Comparison of ENCODE assay signal across 21 mouse cellular contexts in the genomic region with DNA sequence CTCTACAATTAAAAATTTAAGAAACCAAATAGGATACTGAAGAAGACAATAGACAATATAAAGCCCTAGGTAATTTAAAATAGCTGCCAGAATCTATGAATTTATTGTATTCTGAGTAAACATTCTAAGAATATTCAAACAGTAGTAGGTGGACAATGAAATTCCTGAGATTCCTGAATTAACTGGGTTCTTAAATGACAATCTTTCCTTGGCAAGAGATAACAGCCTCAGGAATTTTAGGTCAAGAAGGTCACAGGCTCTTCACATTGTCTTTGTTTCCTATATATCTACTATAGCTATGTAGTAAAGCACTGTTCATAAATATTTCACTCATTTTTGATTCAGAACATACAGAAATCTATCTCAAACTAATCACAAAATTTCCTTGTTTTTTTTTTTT.
A peak's percentile ranks its signal among the peaks of the same experiment; 100 is the strongest.
DNase-seq lines count a peak whose midpoint lies in the region; ATAC-seq and TF ChIP-seq lines count a peak whose summit lies in the region.
"Had no signal": no experiment of that assay in that cellular context is flagged by ENCODE, and none has a peak within 500 bp of the region (broad histone marks: within the 10 kb centered on the region; RNA-seq: fewer than 3 reads in every experiment).

No protein-coding gene starts in this region.

- H3K27ac ChIP-seq in ES-E14 (ENCODE audit: insufficient read depth, low read depth, low read length, poor library complexity, severe bottlenecking): no peak overlapping the region
- no peak overlapping the region for H3K27ac ChIP-seq in lung, postnatal 0 days (ENCODE audit: low read length)
- H3K27ac ChIP-seq: gastrocnemius, adult 2 months; hindbrain, embryonic 12.5 days; hindbrain, embryonic 15.5 days had no signal

- H3K4me2 ChIP-seq in lung, postnatal 0 days (replicated peaks; ENCODE audit: low read depth, low read length): no peak overlapping the region
- H3K4me2 ChIP-seq: heart, embryonic 11.5 days; hindbrain, embryonic 12.5 days; hindbrain, embryonic 15.5 days had no signal

- no peaks in the 10 kb centered on the region for H3K27me3 ChIP-seq in lung, postnatal 0 days (replicated peaks; ENCODE audit: insufficient read depth, low read length)
- H3K27me3 ChIP-seq: hindbrain, embryonic 12.5 days; hindbrain, embryonic 15.5 days had no signal

- ATAC-seq in lung, postnatal 0 days: no peak
- ATAC-seq: forebrain, embryonic 14.5 days; forebrain, postnatal 0 days had no signal

- no peak overlapping the region for H3K4me3 ChIP-seq in ES-E14 (ENCODE audit: insufficient read depth in 1 of 2, low read depth in 1 of 2, low read length in 2 of 2, poor library complexity in 1 of 2, severe bottlenecking in 1 of 2)
- no peak overlapping the region for H3K4me3 ChIP-seq in lung, postnatal 0 days (ENCODE audit: low read depth, low read length)
- H3K4me3 ChIP-seq: gastrocnemius, adult 2 months; hindbrain, embryonic 12.5 days; hindbrain, embryonic 15.5 days had no signal

- DNase-seq in embryo, embryonic 10 days (ENCODE audit: low spot score): peak; percentile 8
- DNase-seq in embryo, embryonic 11 days: no peak
- no peak for DNase-seq in ES-E14 (ENCODE audit: low read depth, low spot score)
- DNase-seq in ZHBTc4 (ENCODE audit: low read depth, low spot score): peak; percentile 2
- DNase-seq in retina, postnatal 1 day: peak; percentile 1
- no peak for DNase-seq in lung, postnatal 0 days (ENCODE audit: low spot score)
- no peak for DNase-seq in ovary, postnatal 14 days (ENCODE audit: low spot score)
- DNase-seq: adrenal gland, postnatal 10 days; cerebellum, adult 11 months; cerebellum, adult 2 months; cerebellum, adult 9-11 months; cerebellum, postnatal 25 days; forebrain, postnatal 0 days; gastrocnemius, adult 2 months; gastrocnemius, postnatal 14 days; heart, adult 11 months had no signal

- no peaks in the 10 kb centered on the region for H3K4me1 ChIP-seq in ES-E14 (ENCODE audit: control insufficient read depth in 2 of 2, insufficient read depth in 2 of 2, low read length in 2 of 2, poor library complexity in 1 of 2)
- no peaks in the 10 kb centered on the region for H3K4me1 ChIP-seq in lung, postnatal 0 days (ENCODE audit: insufficient read depth, low read depth, low read length)
- H3K4me1 ChIP-seq: hindbrain, embryonic 12.5 days; hindbrain, embryonic 15.5 days had no signal

- no peak overlapping the region for H3K9ac ChIP-seq in ES-E14 (ENCODE audit: insufficient read depth, low read depth, low read length, poor library complexity, severe bottlenecking)
- H3K9ac ChIP-seq in lung, postnatal 0 days (replicated peaks; ENCODE audit: low read depth): no peak overlapping the region
- H3K9ac ChIP-seq: forebrain, postnatal 0 days; hindbrain, embryonic 12.5 days; hindbrain, embryonic 15.5 days had no signal

- in situ Hi-C loops in ES-E14 (cut with MboI; ENCODE audit: low sequenced_read_pairs in 2 of 2, unreplicated experiment in 2 of 2): no loop called here

- no peak for TF ChIP-seq EP300 in lung, postnatal 0 days (IDR thresholded peaks at IDR 0.05)

- H3K9me3 ChIP-seq in ES-E14 (ENCODE audit: control insufficient read depth, insufficient read depth, low read depth, low read length): no peaks in the 10 kb centered on the region
- H3K9me3 ChIP-seq in lung, postnatal 0 days (ENCODE audit: low read length): no peaks in the 10 kb centered on the region
- H3K9me3 ChIP-seq: hindbrain, embryonic 12.5 days; hindbrain, embryonic 15.5 days had no signal

- H3K36me3 ChIP-seq in ES-E14 (ENCODE audit: control insufficient read depth, insufficient read depth, low read length, poor library complexity, severe bottlenecking): no peaks in the 10 kb centered on the region
- no peaks in the 10 kb centered on the region for H3K36me3 ChIP-seq in lung, postnatal 0 days (ENCODE audit: insufficient read depth, low read length)
- H3K36me3 ChIP-seq: G1E; hindbrain, embryonic 12.5 days; hindbrain, embryonic 15.5 days had no signal

- no peak for TF ChIP-seq CTCF in lung, postnatal 0 days (IDR thresholded peaks at IDR 0.05)

TF ChIP-seq in ES-E14, 5 proteins besides CTCF, POLR2A, EP300 and RAD21:
- TF ChIP-seq ZC3H11A (IDR thresholded peaks at IDR 0.05; ENCODE audit: borderline replicate concordance, low read depth, low read length) (no peak), ZNF384 (IDR thresholded peaks at IDR 0.05; ENCODE audit: low read depth, low read length) (peak; percentile 72; the same call in 1 of the 2 replicates)
TF ChIP-seq in ES-E14: peak in this region for 1.

Comparison
In these comparisons a context has a peak if more than half of its experiments do, and no peak if none do; other contexts are left out.
1. DNase-seq: peak in embryo, embryonic 10 days (single experiment), ZHBTc4 (single experiment) and retina, postnatal 1 day (single experiment); none in embryo, embryonic 11 days (single experiment), ES-E14 (single experiment), lung, postnatal 0 days (single experiment) and ovary, postnatal 14 days (single experiment).